Mouse (Mus musculus): ENCODE measurements at regions not wholly inside any gene's neighbourhood (a gene's known extent, or its start where the extent isn't known, plus 50 kb on each side); places are given as distances from the start of the nearest gene placed in this dataset.

- TF ChIP-seq POLR2A (IDR thresholded peaks at IDR 0.05; ENCODE audit: low read depth, low read length) (no peak), CTCF (conservative IDR thresholded peaks at IDR 0.05; ENCODE audit: insufficient read depth, insufficient read length, low read depth, low read length) (no peak)
These were observed 72.2 kb upstream of the Srd5a3 start for GRCm38 (mm10) chr5:76067881-76068280.
